Mouse (Mus musculus): Measurements from ENCODE around the gene Nab1. TPM values are rescaled to one million over a fixed set of nuclear protein-coding genes. Genes with fewer than 3 reads are reported as not detected.
A peak's percentile ranks its signal among the peaks of the same experiment; 100 is the strongest.

Gene Nab1
- polyA plus RNA-seq, 1 experiment, result 20.7 TPM

- no peaks in the 10 kb centered on the region; the same call in 1 of the 2 replicates for H3K4me1 ChIP-seq (ENCODE audit: control insufficient read depth, insufficient read depth, low read length)
- TF ChIP-seq POLR2A (IDR thresholded peaks at IDR 0.05; ENCODE audit: borderline replicate concordance, control insufficient read depth, low read depth, low read length) (no peak), CTCF (IDR thresholded peaks at IDR 0.05; ENCODE audit: control insufficient read depth, insufficient read depth, low read length) (no peak)
- peak overlapping the region; percentile 94 for H3K27ac ChIP-seq (ENCODE audit: control insufficient read depth, insufficient read depth, low read depth, low read length, poor library complexity)
- peak overlapping the region; percentile 82 for H3K4me3 ChIP-seq (replicated peaks; ENCODE audit: control insufficient read depth, low read depth, low read length)
- WGBS, result 2% methylated on average over 65 of the region's 68 CpGs
Measured at GRCm38 (mm10) chr1:52499601-52500313, 722 bp downstream of the Nab1 start.

GRCm38 (mm10) chr1:52498786-52499450 lies 1.6 kb downstream of the Nab1 start:
- peak overlapping the region; percentile 30 for H3K4me3 ChIP-seq (replicated peaks; ENCODE audit: control insufficient read depth, low read depth, low read length)
- 3% methylated on average over 6 of the region's 6 CpGs for WGBS
- H3K27ac ChIP-seq (ENCODE audit: control insufficient read depth, insufficient read depth, low read depth, low read length, poor library complexity), result no peak overlapping the region
- no peaks in the 10 kb centered on the region; the same call in 1 of the 2 replicates for H3K4me1 ChIP-seq (ENCODE audit: control insufficient read depth, insufficient read depth, low read length)
- no peak for TF ChIP-seq CTCF (IDR thresholded peaks at IDR 0.05; ENCODE audit: control insufficient read depth, insufficient read depth, low read length)

- no peaks in the 10 kb centered on the region for H3K4me1 ChIP-seq (ENCODE audit: control insufficient read depth, insufficient read depth, low read length)
Measured at GRCm38 (mm10) chr1:52489538-52490181, 10.8 kb downstream of the Nab1 start.

GRCm38 (mm10) chr1:52484980-52485379 lies 15.5 kb downstream of the Nab1 start:
- TF ChIP-seq POLR2A (IDR thresholded peaks at IDR 0.05; ENCODE audit: borderline replicate concordance, control insufficient read depth, low read depth, low read length), result no peak
- no peak for TF ChIP-seq CTCF (IDR thresholded peaks at IDR 0.05; ENCODE audit: control insufficient read depth, insufficient read depth, low read length)
- Histone ChIP-seq H3K4me1 (ENCODE audit: control insufficient read depth, insufficient read depth, low read length) (no peaks in the 10 kb centered on the region), H3K4me3 (replicated peaks; ENCODE audit: control insufficient read depth, low read depth, low read length) (no peak overlapping the region), H3K27ac (ENCODE audit: control insufficient read depth, insufficient read depth, low read depth, low read length, poor library complexity) (no peak overlapping the region)
- WGBS, result 74% methylated on average over 4 of the region's 4 CpGs

More at GRCm38 (mm10) chr1:52489538-52490181, 10.8 kb downstream of the Nab1 start:
- H3K27ac ChIP-seq (ENCODE audit: control insufficient read depth, insufficient read depth, low read depth, low read length, poor library complexity), result no peak overlapping the region
- TF ChIP-seq POLR2A (IDR thresholded peaks at IDR 0.05; ENCODE audit: borderline replicate concordance, control insufficient read depth, low read depth, low read length), result no peak
- no peak for TF ChIP-seq CTCF (IDR thresholded peaks at IDR 0.05; ENCODE audit: control insufficient read depth, insufficient read depth, low read length)
- no peak overlapping the region for H3K4me3 ChIP-seq (replicated peaks; ENCODE audit: control insufficient read depth, low read depth, low read length)
- 79% methylated on average over 7 of the region's 7 CpGs for WGBS

GRCm38 (mm10) chr1:52474291-52474690 lies 26.2 kb downstream of the Nab1 start:
- WGBS, result 31% methylated on average over 1 of the region's 1 CpGs
- no peak for TF ChIP-seq POLR2A (IDR thresholded peaks at IDR 0.05; ENCODE audit: borderline replicate concordance, control insufficient read depth, low read depth, low read length)
- no peak for TF ChIP-seq CTCF (IDR thresholded peaks at IDR 0.05; ENCODE audit: control insufficient read depth, insufficient read depth, low read length)
- H3K4me1 ChIP-seq (ENCODE audit: control insufficient read depth, insufficient read depth, low read length), result peaks cover 3% of the 10 kb centered on the region
- no peak overlapping the region for H3K27ac ChIP-seq (ENCODE audit: control insufficient read depth, insufficient read depth, low read depth, low read length, poor library complexity)
- H3K4me3 ChIP-seq (replicated peaks; ENCODE audit: control insufficient read depth, low read depth, low read length), result no peak overlapping the region

GRCm38 (mm10) chr1:52470811-52471489 lies 29.5 kb downstream of the Nab1 start:
- 17% methylated on average over 7 of the region's 7 CpGs for WGBS
- Histone ChIP-seq H3K27ac (ENCODE audit: control insufficient read depth, insufficient read depth, low read depth, low read length, poor library complexity) (no peak overlapping the region), H3K4me3 (replicated peaks; ENCODE audit: control insufficient read depth, low read depth, low read length) (no peak overlapping the region), H3K4me1 (ENCODE audit: control insufficient read depth, insufficient read depth, low read length) (peaks cover 3% of the 10 kb centered on the region)
- TF ChIP-seq CTCF (IDR thresholded peaks at IDR 0.05; ENCODE audit: control insufficient read depth, insufficient read depth, low read length) (no peak), POLR2A (IDR thresholded peaks at IDR 0.05; ENCODE audit: borderline replicate concordance, control insufficient read depth, low read depth, low read length) (no peak)

- H3K27ac ChIP-seq (ENCODE audit: control insufficient read depth, insufficient read depth, low read depth, low read length, poor library complexity), result no peak overlapping the region
- TF ChIP-seq CTCF (IDR thresholded peaks at IDR 0.05; ENCODE audit: control insufficient read depth, insufficient read depth, low read length) (no peak), POLR2A (IDR thresholded peaks at IDR 0.05; ENCODE audit: borderline replicate concordance, control insufficient read depth, low read depth, low read length) (no peak)
- no peak overlapping the region for H3K4me3 ChIP-seq (replicated peaks; ENCODE audit: control insufficient read depth, low read depth, low read length)
- WGBS, result 50% methylated on average over 4 of the region's 4 CpGs
- H3K4me1 ChIP-seq (ENCODE audit: control insufficient read depth, insufficient read depth, low read length), result peaks cover 3% of the 10 kb centered on the region
Measured at GRCm38 (mm10) chr1:52470326-52470725, 30.2 kb downstream of the Nab1 start.
